Mouse (Mus musculus): ENCODE data around the gene Tmem8b. TPM values are rescaled to one million over a fixed set of nuclear protein-coding genes. Genes with fewer than 3 reads are reported as not detected.
A peak's percentile ranks its signal among the peaks of the same experiment; 100 is the strongest.

Gene Tmem8b
- polyA plus RNA-seq, 2 experiments = 0.05 to 0.22 TPM

GRCm38 (mm10) chr4:43724764-43725163, 56.0 kb downstream of the Tmem8b start:
- Histone ChIP-seq H3K27me3 (ENCODE audit: control insufficient read depth, insufficient read depth, low read length) (no peaks in the 10 kb centered on the region), H3K27ac (no peak overlapping the region), H3K4me3 (ENCODE audit: insufficient read depth in 1 of 2, low read depth in 2 of 2, low read length in 2 of 2) (no peak overlapping the region), H3K9me3 (ENCODE audit: control insufficient read depth, low read length) (no peaks in the 10 kb centered on the region), H3K36me3 (replicated peaks; ENCODE audit: control insufficient read depth, insufficient read depth, low read depth) (no peaks in the 10 kb centered on the region), H3K9ac (replicated peaks) (no peak overlapping the region), H3K4me2 (ENCODE audit: low read depth) (no peak overlapping the region), H3K4me1 (replicated peaks; ENCODE audit: control insufficient read depth in 2 of 2, insufficient read depth in 2 of 2, low read length in 1 of 2) (peaks cover 4 to 26% of the 10 kb centered on the region in 2 experiments; a peak in 3 of 4 replicates)
- no peak for ATAC-seq (ENCODE audit: insufficient read depth)
- peak; percentile 62 for TF ChIP-seq CTCF (IDR thresholded peaks at IDR 0.05; ENCODE audit: low read depth)
- no peak for TF ChIP-seq EP300 (IDR thresholded peaks at IDR 0.05; ENCODE audit: low read depth)
- 3% methylated on average over 1 of the region's 1 CpGs for WGBS (ENCODE audit: insufficient replicate concordance)
- no peak for DNase-seq (ENCODE audit: low read depth in 3 of 3, low spot score in 3 of 3)

GRCm38 (mm10) chr4:43726228-43726993, 57.6 kb downstream of the Tmem8b start:
- H3K4me3 ChIP-seq (ENCODE audit: insufficient read depth in 1 of 2, low read depth in 2 of 2, low read length in 2 of 2) = no peak overlapping the region
- no peaks in the 10 kb centered on the region for H3K27me3 ChIP-seq (ENCODE audit: control insufficient read depth, insufficient read depth, low read length)
- TF ChIP-seq CTCF (IDR thresholded peaks at IDR 0.05; ENCODE audit: low read depth) (no peak), EP300 (IDR thresholded peaks at IDR 0.05; ENCODE audit: low read depth) (no peak)
- no peak overlapping the region for H3K27ac ChIP-seq
- DNase-seq (ENCODE audit: low read depth in 3 of 3, low spot score in 3 of 3) (no peak), ATAC-seq (ENCODE audit: insufficient read depth) (no peak)
- peaks cover 6 to 37% of the 10 kb centered on the region in 2 experiments; a peak in 3 of 4 replicates for H3K4me1 ChIP-seq (replicated peaks; ENCODE audit: control insufficient read depth in 2 of 2, insufficient read depth in 2 of 2, low read length in 1 of 2)
- H3K4me2 ChIP-seq (ENCODE audit: low read depth) = no peak overlapping the region
- no peaks in the 10 kb centered on the region for H3K9me3 ChIP-seq (ENCODE audit: control insufficient read depth, low read length)
- H3K9ac ChIP-seq (replicated peaks) = no peak overlapping the region
- no peaks in the 10 kb centered on the region for H3K36me3 ChIP-seq (replicated peaks; ENCODE audit: control insufficient read depth, insufficient read depth, low read depth)
- 33% methylated on average over 12 of the region's 12 CpGs for WGBS (ENCODE audit: insufficient replicate concordance)

GRCm38 (mm10) chr4:43726995-43727394, 58.2 kb downstream of the Tmem8b start, which contains the start of gene Hrct1:
Gene Hrct1 (plus strand): TSS chr4:43727188.
- ATAC-seq (ENCODE audit: insufficient read depth) = no peak
- Histone ChIP-seq H3K4me2 (ENCODE audit: low read depth) (no peak within 1 kb of the TSS), H3K4me3 (ENCODE audit: insufficient read depth in 1 of 2, low read depth in 2 of 2, low read length in 2 of 2) (no peak within 1 kb of the TSS), H3K9ac (replicated peaks) (no peak within 1 kb of the TSS), H3K27me3 (ENCODE audit: control insufficient read depth, insufficient read depth, low read length) (no peaks in the 10 kb centered on the region), H3K36me3 (replicated peaks; ENCODE audit: control insufficient read depth, insufficient read depth, low read depth) (no peaks in the 10 kb centered on the region), H3K9me3 (ENCODE audit: control insufficient read depth, low read length) (no peaks in the 10 kb centered on the region), H3K27ac (no peak within 1 kb of the TSS), H3K4me1 (replicated peaks; ENCODE audit: control insufficient read depth in 2 of 2, insufficient read depth in 2 of 2, low read length in 1 of 2) (peaks cover 6 to 37% of the 10 kb centered on the region in 2 experiments; a peak in 3 of 4 replicates)
- no peak for TF ChIP-seq EP300 (IDR thresholded peaks at IDR 0.05; ENCODE audit: low read depth)
- TF ChIP-seq CTCF (IDR thresholded peaks at IDR 0.05; ENCODE audit: low read depth) = no peak
- DNase-seq (ENCODE audit: low read depth in 3 of 3, low spot score in 3 of 3) = no peak
- 43% methylated on average over 3 of the region's 3 CpGs for WGBS (ENCODE audit: insufficient replicate concordance)

GRCm38 (mm10) chr4:43727718-43728575, 59.2 kb downstream of the Tmem8b start:
- no peak overlapping the region for H3K9ac ChIP-seq (replicated peaks)
- peaks cover 6 to 37% of the 10 kb centered on the region in 2 experiments; a peak in 3 of 4 replicates for H3K4me1 ChIP-seq (replicated peaks; ENCODE audit: control insufficient read depth in 2 of 2, insufficient read depth in 2 of 2, low read length in 1 of 2)
- no peaks in the 10 kb centered on the region for H3K27me3 ChIP-seq (ENCODE audit: control insufficient read depth, insufficient read depth, low read length)
- peak; percentile 48; the same call in 1 of the 2 replicates for ATAC-seq (ENCODE audit: insufficient read depth)
- H3K36me3 ChIP-seq (replicated peaks; ENCODE audit: control insufficient read depth, insufficient read depth, low read depth) = no peaks in the 10 kb centered on the region
- H3K4me2 ChIP-seq (ENCODE audit: low read depth) = no peak overlapping the region
- 45% methylated on average over 7 of the region's 7 CpGs for WGBS (ENCODE audit: insufficient replicate concordance)
- DNase-seq (ENCODE audit: low read depth in 3 of 3, low spot score in 3 of 3) = no peak
- TF ChIP-seq CTCF (IDR thresholded peaks at IDR 0.05; ENCODE audit: low read depth) (no peak), EP300 (IDR thresholded peaks at IDR 0.05; ENCODE audit: low read depth) (no peak)
- no peak overlapping the region for H3K4me3 ChIP-seq (ENCODE audit: insufficient read depth in 1 of 2, low read depth in 2 of 2, low read length in 2 of 2)
- no peak overlapping the region for H3K27ac ChIP-seq
- H3K9me3 ChIP-seq (ENCODE audit: control insufficient read depth, low read length) = no peaks in the 10 kb centered on the region

- DNase-seq (ENCODE audit: low read depth in 3 of 3, low spot score in 3 of 3) (no peak), ATAC-seq (ENCODE audit: insufficient read depth) (no peak)
- WGBS (ENCODE audit: insufficient replicate concordance) = 22% methylated on average over 5 of the region's 5 CpGs
- Histone ChIP-seq H3K4me3 (ENCODE audit: insufficient read depth in 1 of 2, low read depth in 2 of 2, low read length in 2 of 2) (no peak overlapping the region), H3K4me1 (replicated peaks; ENCODE audit: control insufficient read depth in 2 of 2, insufficient read depth in 2 of 2, low read length in 1 of 2) (peaks cover 6 to 37% of the 10 kb centered on the region in 2 experiments; a peak in 3 of 4 replicates), H3K27me3 (ENCODE audit: control insufficient read depth, insufficient read depth, low read length) (no peaks in the 10 kb centered on the region), H3K27ac (no peak overlapping the region), H3K9me3 (ENCODE audit: control insufficient read depth, low read length) (no peaks in the 10 kb centered on the region), H3K9ac (replicated peaks) (no peak overlapping the region; the same call in 1 of the 2 replicates), H3K4me2 (ENCODE audit: low read depth) (no peak overlapping the region), H3K36me3 (replicated peaks; ENCODE audit: control insufficient read depth, insufficient read depth, low read depth) (no peaks in the 10 kb centered on the region)
- no peak for TF ChIP-seq EP300 (IDR thresholded peaks at IDR 0.05; ENCODE audit: low read depth)
Observed at GRCm38 (mm10) chr4:43728576-43728954, 59.8 kb downstream of the Tmem8b start.

Data from liver, embryonic 14.5 days (tissue).